Mouse (Mus musculus): ENCODE measurements around the gene Abcd2.

Gene Abcd2

DNA sequence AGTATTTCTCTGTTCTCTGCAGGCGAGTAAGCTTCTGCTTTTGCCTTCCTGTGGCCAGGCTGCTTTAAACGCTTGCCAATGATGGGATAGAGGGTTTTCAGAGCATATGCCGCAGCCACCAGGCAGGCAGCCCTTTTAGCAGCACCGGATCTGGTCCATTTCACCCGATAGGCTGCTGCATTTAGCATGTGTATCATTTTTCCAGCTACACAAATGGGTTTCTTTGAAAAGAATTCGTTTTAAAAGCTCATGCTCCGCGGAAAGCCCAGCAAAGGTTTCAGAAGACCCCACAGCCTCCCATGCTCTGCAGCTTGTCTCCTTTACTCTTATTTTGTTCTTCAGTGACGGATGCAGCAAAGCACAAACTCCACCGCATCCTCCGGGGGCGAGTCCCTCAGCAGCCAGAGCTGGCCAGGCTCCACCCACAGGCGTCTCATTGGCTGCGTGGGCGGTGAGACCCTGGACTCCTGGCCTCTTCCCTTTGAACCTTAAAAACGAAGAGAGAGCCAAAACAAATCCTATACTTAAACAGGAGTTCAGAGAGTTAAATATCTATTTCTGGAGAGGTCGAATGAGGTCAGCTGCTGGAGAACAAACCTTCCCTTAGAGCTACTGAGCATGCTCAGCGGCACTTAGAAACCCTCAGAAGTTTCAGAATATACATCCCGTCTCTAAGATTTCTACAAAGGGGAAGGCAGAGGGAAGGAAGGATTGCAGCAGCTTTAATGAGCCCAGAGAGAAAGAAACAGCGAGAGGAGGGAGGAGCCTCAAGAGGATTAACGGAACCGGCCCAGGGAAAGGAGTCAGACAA is at the start of gene Abcd2:
Gene Abcd2, minus strand, starts transcription at position 388 of the 811 bp plus-strand sequence.
- DNase-seq: peak; percentile 16

- DNase-seq: no peak
Measured at GRCm38 (mm10) chr15:91240683-91241335, 49.2 kb upstream of the Abcd2 start.

- no peak for DNase-seq
Measured at GRCm38 (mm10) chr15:91237294-91237693, 45.7 kb upstream of the Abcd2 start.

DNA sequence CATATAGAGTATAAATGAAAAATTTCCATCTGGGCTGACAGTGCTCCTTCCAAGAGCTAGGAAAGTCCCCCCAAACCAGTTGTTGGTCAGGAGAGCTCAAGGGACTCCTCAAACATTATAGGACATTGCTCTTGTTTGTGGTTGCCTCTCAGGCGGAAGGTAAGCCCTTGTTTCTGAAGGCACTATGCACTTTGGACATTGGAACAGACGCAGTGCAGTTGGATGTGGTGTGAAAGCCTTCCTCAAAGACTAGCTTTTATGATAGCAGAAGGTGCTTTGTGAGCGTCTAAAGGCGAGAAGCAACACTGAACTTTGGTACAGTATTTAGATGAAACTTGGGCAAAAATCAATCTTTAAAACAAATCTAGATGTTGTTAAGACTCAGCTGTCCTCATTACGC is 14.9 kb upstream of the Abcd2 start:
- DNase-seq: no peak

GRCm38 (mm10) chr15:91203521-91203920 is 11.9 kb upstream of the Abcd2 start:
- no peak for DNase-seq

GRCm38 (mm10) chr15:91202486-91202885 is 10.9 kb upstream of the Abcd2 start:
- DNase-seq: no peak

- no peak for DNase-seq
Measured at GRCm38 (mm10) chr15:91200833-91201232, 9.2 kb upstream of the Abcd2 start.

DNA sequence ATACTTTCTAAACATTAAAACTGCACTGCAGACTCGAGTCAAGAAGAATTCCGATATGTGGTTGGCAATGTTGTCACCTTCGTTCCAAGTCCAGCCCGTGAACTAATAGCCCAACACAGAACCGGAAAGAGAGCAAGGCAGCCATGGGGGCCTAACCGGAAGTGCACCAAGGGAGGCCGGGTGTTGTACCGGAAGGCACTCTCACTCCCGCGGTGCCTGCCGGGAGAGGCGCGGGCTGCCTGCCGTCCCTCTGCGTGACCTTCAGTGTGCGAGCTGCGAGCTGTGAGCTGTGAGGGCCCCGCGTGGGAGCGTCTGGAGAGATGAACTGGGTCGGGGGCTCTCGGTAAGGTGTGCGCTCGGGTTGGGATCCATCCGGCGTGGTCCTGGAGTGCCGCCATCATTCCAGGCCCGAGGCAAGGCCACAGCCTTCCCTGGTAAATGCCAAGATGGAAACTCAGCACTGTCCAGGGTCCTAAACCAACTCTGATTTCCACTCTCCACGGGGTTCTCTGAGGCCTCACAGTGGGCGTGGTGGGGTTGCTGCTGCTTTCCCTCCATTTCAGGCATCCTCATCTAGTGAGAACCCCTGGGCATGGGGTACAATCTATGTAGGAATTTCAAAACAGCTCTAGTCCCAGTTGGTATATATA is 7.8 kb upstream of the Abcd2 start, which contains the start of gene CN725425:
Gene CN725425, plus strand, starts transcription at position 239 of the 650 bp plus-strand sequence.
- no peak for DNase-seq

DNA sequence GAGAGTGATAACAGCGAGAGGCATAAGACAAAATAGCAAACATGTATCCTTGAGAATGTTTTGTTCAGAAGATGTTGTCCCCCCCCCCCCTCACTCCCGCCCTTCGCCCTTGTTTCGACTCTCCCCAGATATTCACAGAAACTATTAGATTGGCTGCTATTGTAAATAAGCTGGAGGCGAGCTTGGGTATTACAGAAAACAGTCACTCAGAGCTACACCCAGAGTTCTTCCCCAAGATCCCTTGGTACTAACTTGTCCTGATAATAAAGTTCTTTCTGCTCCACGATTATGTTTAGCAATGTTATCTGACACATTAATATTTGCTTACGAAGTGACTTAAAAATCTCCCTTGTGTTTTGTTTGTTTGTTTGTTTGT is 612 bp upstream of the Abcd2 start:
- DNase-seq: no peak

DNA sequence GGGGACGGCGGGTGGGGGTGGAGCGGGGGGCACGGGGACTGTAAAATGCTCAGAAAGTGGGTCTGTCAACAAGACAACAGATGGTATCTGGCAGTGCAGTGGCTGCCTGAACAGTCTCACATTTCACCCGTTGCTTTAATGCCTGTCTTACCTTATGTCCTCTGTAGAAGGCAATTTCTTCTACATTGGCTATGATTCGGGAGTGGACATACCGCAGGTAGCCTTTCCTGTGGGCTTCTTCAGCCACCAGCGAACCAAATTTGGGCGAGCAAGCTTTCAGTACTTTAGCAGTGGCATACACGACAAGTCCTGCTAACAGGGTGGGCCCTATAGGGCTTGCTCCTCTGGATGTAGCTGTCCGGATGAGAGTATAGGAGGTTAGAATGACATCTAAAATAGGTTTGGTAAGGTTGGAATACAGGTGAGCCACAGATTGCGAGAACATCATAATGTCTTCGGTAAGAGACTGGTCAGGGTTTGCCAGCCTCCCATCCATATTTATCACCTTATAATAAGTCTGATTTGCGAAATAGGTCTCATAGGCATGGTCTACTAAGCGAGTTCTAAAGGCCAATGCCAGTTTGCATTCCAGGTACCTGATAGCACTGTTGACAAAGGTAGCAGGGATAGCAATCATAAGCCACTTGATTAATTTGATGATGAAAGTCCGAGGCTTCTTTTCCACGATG is 936 bp downstream of the Abcd2 start:
- DNase-seq: no peak

GRCm38 (mm10) chr15:91190026-91190425 is 1.6 kb downstream of the Abcd2 start:
- no peak for DNase-seq

DNA sequence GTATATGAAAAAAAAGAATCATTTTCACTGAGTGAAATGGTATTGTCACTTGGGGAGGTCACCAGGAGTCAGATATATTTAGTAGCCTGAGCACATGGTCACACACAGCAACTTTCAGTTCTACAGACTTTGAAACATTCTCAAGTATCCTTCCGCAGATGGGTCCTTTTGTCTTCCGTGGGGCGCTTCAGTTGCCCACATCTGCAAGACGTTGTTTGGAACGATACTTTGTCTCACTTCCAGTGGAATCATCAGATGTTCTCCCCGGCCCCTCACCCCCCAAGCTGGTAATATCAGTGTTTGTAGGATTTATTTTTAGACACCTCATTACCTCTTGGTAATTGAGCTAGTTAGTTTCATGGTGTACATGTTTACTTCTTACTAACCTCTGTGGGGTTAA is 5.2 kb downstream of the Abcd2 start:
- no peak for DNase-seq

GRCm38 (mm10) chr15:91179911-91180622 is 11.5 kb downstream of the Abcd2 start:
- no peak for DNase-seq

GRCm38 (mm10) chr15:91178656-91179314 is 12.8 kb downstream of the Abcd2 start:
- no peak for DNase-seq

DNA sequence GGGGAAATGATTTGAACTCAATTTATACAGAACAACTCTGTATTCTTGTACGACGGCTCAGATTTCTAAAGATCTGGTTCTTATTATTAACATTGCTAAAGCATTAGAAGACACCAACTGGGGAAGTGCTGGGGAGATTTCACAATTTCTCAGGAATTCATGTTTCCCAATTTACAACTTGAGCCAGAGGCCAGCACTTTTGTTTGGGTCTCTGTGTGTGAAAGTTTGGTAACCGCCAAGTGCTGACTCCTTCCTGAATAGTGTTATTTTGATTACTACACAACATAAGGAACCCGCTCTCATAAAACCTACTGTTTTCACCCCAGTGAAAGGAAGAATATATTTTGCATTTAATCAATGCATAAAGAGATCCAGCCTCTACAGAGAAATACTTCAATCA is 19.4 kb downstream of the Abcd2 start:
- no peak for DNase-seq

DNA sequence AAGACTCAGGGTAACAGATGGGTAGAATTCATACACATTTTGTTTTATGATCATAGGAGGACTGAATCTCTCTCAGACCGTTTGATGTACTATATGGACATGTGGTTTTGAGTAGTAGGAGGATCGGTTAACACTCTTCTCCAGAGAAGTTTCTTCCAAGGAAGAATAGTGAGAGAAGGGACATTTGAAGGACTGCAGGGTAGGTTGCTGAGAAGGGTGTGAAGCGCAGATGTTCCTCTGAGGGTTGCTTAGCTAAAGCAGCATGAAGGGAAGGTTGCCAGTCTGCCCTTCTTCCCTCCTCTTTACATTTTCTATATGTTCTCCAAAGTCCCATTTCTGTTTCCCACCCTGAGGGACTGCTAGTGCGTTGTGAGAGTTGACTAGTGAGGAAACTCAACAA is 20.3 kb downstream of the Abcd2 start:
- no peak for DNase-seq

DNA sequence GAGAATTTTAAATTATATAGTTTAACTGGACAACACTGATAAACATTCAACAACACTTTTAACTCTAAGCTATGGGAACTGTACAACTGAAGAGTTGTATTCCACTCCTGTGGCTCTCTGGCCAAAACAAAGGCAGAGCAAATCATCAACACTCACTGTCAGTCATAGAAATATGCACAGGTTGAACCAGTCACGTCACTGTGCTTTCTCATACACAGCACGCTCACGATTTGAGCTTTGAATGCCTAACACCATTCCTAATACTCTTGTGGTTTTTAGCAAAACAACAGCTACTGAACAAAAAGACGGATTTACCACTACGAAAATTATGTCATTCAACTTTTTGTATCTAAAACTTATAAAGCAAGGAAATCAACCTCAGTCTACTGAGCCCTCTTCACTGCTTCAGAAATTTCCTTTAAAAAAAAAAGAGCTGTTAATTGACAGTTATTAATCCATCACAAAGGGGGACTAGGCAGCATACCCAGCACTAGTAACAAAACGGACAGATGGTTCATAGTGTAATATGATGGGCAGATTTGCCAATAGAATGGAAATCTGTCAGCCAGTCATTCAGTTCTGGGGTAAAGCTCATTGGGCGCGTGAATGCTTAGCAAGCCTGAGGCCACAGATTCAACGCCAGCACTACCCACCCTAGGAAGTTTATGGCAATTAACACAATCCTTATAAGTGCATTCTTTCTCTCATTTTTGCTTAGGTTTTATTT is 20.8 kb downstream of the Abcd2 start:
- DNase-seq: no peak

DNA sequence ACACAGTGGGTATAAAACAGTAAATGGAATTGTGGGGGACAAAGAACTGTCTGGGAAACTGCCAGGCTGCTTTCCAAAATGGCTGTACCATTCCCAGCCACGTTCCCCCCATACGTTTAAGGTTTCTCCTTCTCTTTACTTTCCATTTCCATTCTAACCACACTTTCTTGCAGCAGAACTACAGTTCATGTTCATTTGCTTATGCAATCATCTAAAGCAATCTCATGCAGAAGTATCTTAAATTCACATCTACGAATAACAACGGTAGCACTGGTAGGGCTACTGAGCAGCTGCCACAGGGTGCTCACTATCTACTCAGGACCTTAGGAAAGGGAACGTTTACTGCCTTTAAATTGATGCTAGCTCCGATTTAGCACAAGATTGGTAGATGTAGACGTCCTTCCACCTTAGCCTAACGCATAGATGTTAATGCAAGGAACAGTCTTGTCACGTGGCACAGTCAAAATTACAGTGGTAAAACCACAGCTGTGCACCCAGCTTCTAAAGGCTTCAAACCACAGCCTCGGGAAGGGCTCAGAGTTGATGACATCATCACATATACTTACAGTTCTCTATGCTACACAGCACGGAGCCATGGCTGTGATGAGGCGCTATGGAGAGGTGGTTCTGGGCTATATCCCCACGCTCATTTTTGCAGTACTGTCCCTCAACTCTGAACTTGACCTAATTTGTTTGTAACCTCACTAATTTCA is 23.6 kb downstream of the Abcd2 start:
- peak; percentile 2 for DNase-seq

DNA sequence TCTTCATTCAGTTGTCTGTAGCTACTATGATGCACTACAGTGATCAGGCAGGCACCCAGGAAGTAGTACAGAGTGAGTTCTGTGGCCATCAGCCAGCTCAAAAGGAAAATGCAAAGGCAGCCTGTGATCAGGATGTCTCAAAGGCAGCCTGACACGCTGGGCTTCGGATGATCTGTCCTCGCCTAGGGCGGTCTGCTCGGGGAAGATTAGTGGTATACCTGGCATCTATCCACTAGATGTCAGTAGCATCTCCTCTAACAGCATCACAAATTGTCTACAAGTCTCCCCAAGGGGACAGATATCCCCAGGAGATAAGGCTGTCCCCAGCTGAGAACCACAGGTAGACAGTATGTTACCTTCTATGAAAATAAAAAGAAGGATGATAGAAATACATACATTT is 26.6 kb downstream of the Abcd2 start:
- no peak for DNase-seq

- no peak for DNase-seq
Measured at GRCm38 (mm10) chr15:91163454-91163853, 28.1 kb downstream of the Abcd2 start.

DNA sequence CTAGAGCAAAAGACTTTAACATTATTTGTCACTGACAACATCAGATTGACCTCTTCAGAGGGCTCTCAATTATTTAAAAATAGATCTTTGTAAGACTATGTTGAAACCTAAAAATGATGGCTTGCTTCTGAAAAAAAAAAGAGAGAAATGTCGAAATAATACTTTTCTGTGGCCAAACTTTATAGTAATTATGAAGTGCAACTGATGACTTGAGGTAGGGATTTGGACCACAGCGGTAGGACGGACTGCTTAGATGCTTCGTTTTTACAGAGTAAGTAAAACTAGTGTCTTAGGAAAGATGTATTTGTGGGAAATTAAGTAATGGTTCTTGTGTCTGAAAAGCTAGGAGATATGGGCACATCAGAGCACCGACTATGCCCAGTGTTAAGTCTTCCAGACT is 30.4 kb downstream of the Abcd2 start:
- DNase-seq: no peak

All from thymus, postnatal 25 days (tissue).